Mouse (Mus musculus) urinary bladder, postnatal 36 days (tissue): Measurements from ENCODE around the gene Nrros.
"Not testable (repeated sequence)": the region's sequence is repeated elsewhere in the genome, so short reads cannot be mapped to it uniquely, and the experiment has no call there.

ENCODE experiments used
- DNase-seq, 2 experiments: peaks; one replicate each; pipeline ENCODE4 v3.0.0; 2022; ENCODE audit warnings: low spot score in 2 of 2, mixed read lengths in 1 of 2

Nrros gene

DNA sequence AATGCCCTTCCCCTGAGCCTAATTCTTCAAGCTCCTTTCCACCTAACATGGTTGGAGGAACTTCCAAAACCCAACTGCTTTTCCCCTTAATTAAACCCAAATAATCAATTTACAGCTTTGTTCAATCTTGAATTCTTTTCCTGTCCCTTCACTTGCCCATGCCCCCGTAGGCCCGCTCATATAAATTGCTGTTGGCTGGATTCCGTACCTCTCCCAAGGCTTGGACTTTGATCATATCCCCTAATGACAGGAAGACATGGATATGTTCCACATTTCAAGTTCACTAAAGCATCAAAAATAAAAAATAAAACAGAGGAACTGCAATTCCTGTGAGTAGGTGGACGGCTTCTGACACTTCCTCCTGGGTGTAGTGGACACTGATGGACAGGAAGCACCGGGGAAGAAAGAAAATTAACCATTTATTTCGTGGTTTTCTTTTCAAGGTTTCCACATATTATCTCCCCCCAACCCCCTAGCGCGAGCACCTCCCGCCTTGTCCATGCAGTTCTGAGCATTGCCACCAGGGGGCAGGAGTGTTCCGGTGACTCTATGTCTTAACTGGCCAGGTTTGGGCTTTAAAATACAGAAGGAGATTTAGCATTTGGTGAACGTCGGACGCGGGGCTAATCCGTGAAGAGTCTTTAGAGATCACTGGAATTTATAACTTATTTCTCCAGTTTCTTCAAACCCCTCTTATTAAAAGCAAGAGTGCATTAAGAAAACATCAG, 50.3 kb downstream of the Nrros start:
- DNase-seq, result peak; percentile 77 to 81

DNA sequence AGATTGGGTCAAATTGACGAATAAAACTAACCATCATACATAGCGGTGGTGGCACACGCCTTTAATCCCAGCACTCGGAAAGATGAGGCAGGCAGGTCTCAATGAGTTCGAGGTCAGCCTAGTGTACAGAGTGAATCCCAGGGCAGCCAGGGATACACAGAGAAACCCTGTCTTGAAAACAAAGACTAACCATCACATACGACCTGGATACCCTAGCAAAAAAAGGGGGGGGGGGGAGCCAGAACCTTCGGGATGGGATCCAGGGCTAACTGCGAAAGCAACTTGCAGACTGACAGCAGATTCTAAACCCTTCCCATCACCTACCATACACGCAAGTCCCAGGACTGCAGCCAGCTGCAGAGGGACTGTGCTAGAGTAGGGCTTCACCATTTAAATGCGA, 51.0 kb downstream of the Nrros start:
- DNase-seq, result no peak

DNA sequence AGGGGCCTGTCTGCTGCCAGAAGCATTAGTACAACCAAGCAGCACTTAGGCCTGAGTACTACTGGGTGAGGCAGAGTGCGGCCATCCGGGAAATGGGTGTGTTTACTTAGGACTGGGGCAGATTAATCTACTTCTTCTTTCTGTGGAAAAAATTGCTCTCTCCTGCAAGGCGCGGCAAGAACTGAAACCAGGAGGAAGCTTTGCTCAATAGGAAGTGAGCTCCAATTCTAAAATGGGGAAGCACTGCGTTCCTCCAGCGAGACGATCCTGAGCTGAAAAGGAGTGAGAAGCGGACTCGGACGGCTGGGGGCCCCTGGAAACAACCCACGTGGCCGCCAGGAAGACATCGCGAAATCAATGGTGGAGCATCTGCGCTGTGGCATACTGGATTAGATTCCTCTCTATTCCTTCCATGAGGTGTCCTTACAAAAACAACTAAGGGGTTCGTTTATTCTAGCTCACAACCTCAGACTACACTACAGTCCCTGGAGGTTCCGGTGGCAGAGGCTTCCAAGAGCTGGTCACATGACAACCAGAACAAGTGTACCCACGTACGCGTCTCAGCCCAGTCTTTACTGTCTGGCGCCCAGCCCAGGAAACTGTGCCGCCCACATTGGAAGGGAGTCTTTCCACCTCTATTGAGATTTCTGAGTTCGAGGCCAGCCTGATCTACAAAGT, 51.7 kb downstream of the Nrros start:
- DNase-seq, result peak in 1 of 2 experiments; percentile 69

DNA sequence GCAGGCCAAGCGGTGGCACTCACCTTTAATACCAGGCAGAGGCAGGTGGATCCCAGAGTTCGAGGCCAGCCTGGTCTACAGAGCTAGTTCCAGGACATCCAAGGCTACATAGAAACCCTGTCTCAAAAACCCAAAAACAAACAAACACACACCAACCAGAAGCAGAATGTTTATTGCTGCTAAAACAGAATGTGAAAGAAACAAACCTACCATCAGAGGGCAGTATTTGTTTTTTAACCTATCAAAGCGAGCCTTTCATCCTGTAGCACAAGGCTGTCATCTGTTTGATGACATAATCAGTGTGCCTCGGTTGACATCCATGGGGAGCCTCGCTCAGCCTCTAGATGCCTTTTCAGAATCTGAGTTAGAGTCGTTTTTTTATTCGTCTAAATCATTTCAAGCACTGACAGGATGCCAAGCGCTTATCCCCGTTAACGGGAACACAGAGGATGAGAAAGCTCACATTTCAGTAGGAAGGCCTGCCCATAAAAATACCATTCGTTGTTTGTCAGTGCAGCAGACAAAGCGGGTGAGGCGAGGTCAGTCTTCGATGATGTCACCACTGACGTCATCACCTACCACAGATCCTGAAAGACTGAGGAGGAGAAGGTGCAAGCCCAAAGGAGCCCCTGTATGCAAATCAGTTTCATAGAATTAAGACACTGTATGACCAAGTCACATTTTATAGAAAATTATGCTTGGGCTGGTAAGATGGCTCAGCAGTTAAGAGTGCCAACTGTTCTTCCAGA, 54.3 kb downstream of the Nrros start:
- DNase-seq, result no peak

DNA sequence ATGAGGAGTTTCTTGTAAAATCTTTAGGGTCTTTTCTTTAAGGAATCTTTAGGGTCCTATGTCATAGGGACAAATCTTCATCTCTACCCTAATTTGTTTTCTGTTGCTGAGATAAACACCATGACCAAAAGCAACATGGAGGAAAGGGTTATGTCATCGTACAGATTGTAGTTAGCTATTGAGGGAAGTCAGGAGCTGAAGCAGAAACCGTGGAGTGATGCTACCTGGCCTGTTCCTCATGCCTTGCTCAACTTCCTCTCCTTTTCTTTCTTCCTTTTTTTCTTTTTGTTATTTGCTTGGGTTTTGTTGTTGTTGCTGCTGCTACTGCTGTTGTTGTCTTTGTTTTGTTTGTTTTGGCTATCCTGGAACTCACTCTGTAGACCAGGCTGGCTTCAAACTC, 56.8 kb downstream of the Nrros start:
- no peak for DNase-seq

DNA sequence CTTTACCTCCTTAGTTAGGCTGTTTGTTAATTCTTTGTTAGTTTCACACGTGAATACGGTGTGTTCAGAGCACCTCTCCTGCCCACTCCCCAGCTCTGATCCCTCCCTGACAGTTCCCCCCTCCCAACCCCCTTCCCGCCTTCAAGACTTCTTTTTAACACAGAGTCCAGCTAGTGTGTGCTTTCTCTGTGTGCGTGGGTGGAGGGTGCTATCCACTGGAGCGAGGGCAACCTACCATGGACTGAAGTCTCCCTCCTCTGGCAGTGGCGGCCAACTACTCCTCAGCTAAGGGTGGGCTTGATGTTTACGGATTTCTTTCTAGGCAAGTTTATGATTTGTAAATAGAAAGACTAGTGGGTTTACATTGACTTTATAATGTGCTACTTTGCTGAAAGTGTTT, 57.2 kb downstream of the Nrros start:
- DNase-seq, result no peak

DNA sequence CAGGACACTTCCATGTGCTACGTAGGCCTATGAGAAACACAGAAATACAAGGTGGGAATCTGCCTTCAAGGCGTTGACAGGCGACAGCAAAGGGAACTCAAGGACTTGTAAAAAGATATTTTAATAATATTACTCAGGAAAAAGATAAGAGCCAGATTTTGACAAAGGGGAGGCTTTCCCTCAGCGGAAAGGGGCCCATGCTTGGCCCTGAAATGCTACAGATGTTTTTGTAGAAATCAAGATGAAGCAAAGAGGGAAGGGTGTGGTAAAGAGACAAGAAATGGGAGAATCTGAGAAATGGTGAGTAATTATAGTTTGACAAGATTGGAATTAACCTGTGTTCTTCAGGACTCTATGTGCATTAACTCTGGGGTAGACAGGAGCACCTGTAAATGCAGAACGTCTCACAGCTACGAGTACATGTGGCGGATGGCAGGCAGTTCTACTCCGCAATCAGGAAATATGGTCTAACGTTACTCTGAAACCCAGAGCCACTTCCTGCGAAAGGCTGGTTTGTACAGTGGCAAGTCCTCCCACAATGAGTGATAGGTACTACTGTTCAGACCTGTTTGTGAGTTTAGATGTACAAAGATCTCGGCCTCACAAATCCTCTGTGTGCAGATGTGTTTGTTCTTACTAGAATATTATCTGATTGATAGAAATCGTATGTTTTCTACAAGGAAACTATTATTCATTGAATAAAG, 57.9 kb downstream of the Nrros start:
- DNase-seq, result no peak

DNA sequence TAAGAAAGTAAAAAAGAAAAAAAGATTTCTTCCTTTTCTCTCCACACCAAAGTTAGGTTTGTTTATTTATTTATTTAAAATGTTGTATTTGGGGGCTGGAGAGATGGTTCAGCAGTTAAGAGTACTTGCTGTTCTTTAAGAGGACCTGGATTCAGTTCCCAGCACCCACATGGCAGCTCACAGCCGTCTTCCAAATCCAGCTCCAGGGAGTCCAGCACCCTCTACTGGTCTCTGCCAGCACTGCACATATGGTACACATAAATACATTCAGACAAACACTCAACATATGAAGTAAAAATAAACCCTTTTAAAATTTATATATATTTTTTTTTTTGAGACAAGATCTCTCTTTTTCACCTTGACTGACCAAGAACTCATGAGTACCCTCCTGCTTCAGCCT, 59.7 kb downstream of the Nrros start:
- DNase-seq, result no peak

DNA sequence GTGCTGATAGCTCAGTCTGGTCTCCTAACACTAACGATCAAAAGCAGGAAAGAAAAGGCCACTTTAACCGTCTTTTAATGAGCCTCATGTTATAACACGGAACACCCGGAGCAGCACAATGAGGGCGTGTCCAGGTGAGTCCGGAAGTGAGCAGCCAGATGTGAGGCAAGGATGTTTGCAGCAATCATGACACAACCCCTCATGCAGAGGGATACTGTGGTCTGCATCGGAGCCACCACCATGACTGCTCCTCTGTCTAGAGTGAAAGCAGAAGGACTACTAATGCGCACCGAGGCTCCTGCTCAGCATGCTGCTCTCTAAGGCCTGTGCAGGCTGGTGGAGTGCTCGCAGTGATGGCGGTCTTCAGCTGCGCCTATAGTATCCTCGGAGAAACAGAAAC, 63.1 kb downstream of the Nrros start:
- no peak for DNase-seq

DNA sequence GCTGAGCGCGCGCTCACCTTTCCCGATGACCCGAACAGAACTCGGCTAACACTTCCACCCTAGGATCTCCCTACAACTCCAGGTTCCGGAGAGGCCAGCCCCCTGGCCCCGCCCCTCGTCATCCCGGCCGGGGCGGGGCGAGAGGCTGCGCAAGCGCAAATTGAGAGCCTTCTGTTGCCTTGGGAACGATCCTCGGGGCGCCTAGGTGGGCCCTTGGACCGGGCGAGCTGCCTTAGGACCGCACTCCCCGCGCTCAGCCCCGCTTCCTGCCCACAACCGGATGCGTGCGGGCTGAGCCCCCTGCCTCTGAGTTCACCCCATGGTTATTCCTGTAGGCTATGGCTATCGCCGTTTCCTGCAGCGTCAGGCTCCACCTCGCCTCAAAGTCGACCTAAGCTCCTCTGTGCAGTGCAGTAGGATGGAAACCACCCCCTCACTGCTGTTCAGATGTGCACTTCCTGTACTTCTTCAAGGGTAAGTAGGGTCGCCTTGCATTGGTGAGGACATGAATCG, 65.7 kb downstream of the Nrros start, which contains the start of the genes Pigx and Cep19:
TSS of gene Pigx (minus strand) at position 103 of the 513 bp plus-strand sequence.
TSS of gene Cep19 (plus strand) at position 163 of the 513 bp plus-strand sequence.
- peak; percentile 88 to 90 for DNase-seq

DNA sequence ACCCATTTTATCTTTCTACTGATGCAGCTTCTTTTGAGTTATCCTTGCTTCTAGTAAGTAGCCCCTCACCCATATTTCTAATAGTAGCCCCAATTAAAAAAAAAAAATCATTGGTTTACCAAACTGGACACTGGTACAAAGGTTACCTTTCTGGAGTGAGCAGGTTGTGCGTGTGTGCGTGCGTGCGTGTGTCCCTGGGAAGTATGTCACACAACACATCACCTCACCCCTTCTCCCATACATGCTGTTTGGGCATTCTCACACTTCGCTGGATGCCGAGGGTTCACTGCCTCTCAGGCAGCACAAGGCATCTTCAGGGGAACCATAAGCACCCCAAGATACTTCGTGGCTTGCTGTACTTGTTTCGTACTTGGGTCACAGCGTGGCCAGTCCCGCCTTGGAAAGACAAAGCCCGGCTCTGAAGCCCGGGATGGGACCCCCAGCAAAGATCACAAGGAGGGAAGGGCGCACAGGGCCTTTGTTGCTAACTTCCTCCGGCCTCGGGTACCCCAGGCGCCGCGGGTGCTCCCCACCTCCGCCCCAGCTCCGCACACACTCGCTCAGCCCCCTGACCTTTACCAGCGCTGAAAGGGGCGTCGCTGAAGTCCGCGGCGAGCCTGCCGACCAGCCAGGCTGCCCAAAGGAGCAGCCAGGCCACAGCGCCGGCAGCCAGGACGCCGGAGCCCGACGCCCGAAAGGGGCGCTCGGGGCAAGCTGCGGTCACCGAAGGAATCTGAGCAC, 66.3 kb downstream of the Nrros start:
- DNase-seq, result no peak

DNA sequence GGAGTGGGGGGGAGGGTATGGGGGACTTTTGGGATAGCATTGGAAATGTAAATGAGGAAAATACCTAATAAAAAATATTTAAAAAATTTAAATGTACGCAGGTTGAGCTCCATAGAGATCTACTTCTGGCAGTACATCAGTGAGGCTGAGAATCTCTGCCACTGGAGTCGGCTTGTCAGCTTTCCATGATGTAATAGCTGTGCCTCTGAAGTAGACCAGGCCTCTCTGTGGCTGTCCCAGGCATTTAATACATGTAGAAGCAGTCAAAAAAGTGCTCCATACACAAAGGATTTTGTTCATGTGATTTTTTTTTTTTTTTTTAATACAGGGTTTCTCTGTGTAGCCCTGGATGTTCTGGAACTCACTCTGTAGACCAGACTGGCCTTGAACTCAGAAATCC, 67.6 kb downstream of the Nrros start:
- not testable (repeated sequence) for DNase-seq
